Mouse (Mus musculus): Measurements from ENCODE around the gene Chaf1a.

GRCm38 (mm10) chr17:56030238-56030870 lies 9.9 kb upstream of the Chaf1a start:
- no peak for TF ChIP-seq CTCF (IDR thresholded peaks at IDR 0.05)
- TF ChIP-seq EP300 (IDR thresholded peaks at IDR 0.05; ENCODE audit: insufficient read depth, low read depth, low read length), result no peak
- no peak for TF ChIP-seq POLR2A (IDR thresholded peaks at IDR 0.05; ENCODE audit: insufficient read depth, low read depth, low read length)
